Mouse (Mus musculus) retina, embryonic 14.5 days (tissue): ENCODE measurements around the gene Vmn2r16.

Experiments
- DNase-seq: peaks from one replicate; pipeline ENCODE4 v3.0.0-alpha.2; 2015; ENCODE audit warnings: low spot score

Vmn2r16 gene

DNA sequence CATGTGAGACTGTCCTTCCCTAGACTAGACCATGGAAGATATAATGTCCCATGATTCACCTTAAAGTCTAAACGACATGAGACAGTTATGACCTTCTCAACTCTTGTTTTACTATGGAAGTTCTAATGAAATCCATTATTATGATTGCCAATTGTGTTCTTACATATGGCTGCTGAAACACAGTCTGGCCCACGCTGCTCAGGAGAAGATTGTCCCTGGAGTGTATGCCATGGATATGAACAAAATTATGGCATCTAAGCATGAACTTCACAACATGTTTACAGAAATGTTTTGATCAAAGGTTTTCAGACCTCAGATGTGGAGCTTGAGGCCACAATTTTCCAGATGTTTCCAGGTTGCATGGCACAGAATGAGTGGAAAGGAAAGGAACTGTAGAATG lies at the start of gene Vmn2r16:
Vmn2r16 (plus strand) TSS at position 301 of the 400 bp plus-strand sequence.
- no peak for DNase-seq

DNA sequence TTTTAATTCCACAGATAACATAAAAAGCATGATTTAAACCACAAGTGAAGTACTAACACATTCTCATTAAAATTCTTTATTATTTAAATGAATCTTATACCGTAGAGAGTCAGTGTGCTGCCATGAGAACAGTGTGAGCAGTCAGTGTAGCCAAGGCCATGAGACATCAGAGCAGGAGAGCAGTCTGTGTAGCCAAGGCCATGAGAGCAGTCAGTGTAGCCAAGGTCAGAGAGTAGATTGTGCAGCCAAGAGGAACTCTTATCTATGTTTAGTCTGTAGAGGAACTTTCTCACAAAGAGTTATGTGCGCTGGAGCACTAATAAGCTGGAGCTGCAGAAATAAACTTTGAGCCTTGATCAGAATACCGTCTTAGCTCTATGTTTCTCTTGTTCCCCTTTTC lies 35.3 kb upstream of the Vmn2r16 start:
- DNase-seq, result no peak

DNA sequence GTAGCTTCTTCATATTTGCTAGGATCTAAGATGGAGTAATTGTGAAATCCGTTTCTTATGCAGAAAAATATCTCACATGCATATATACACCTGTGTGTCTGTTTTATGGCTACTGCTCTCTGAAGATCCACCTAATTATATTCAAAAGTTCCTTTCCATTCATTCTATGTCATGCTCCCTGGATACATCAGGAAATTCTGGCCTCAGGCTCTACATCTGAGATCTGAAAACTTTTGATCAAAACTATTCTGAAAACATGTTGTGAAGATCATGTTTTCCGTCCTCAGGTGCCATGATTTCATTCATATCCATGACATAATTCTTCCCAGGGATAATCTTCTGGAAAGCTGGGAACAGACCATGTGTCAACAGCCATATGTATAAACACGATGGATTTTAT lies 32.4 kb upstream of the Vmn2r16 start, which contains the start of gene Vmn2r15:
Vmn2r15 (minus strand) TSS at position 101 of the 400 bp plus-strand sequence.
- DNase-seq, result no peak

GRCm38 (mm10) chr5:109419388-109419787 lies 89.4 kb downstream of the Vmn2r16 start, which contains the start of gene Vmn2r17:
Gene Vmn2r17 (plus strand): TSS chr5:109419688.
- DNase-seq, result no peak
